Mouse (Mus musculus) cerebellum, postnatal 14 days (tissue): ENCODE measurements around the gene Rora.

Experiments used
- DNase-seq, 2 experiments: peaks; one replicate each; pipeline ENCODE4 v3.0.0; 2021; ENCODE audit warnings: mixed read lengths in 2 of 2

The Rora gene

GRCm38 (mm10) chr9:69367055-69367454 is 713.5 kb downstream of the Rora start:
- DNase-seq, result no peak

DNA sequence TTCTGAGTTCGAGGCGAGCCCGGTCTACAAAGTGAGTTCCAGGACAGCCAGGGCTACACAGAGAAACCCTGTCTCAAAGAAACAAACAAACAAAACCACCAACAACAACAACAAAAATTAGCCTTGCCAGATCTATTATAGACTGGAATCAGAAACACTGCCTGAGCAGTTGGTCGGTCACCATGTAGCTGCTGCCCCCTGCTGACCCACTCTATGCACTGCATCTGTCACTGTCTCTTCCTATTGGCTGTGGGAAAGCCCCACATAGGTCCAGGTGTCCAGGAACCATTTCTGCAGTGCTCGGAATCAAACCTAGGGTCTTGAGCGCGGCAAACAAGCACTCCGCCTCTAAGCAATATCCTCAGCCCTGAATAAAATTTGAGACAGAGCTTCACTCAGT is 714.5 kb downstream of the Rora start:
- DNase-seq, result peak; percentile 82 to 84

DNA sequence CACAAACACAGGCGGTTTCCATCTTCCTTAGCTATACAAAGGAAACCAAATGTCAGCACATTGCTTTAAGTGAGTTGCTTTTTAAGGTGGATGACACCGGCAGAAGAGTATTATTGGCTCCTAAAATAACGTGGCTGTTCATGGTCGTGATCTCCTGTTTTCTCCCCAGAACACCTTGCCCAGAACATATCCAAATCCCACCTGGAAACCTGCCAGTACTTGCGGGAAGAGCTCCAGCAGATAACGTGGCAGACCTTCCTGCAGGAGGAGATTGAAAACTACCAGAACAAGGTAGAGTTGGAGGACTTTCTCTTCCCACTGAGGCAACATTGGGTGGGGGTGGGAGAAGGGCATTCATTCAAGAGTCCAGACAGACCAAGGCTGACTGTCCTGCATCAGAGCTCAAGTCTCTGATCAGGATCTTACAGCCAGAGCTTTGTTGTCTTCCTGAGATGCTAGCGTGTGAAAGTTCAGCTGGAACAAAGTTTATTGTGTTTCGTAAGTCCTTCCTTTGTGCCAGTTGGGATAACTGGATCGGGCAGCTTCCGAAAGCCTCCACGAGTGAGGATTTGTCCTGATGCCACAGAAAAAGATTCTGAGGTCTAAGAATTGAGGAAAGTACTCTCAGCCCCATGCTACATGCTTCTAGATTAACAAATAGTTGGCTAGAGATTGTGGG is 717.6 kb downstream of the Rora start:
- peak; percentile 82 to 83 for DNase-seq

- DNase-seq, result no peak
Measured at GRCm38 (mm10) chr9:69372871-69373270, 719.3 kb downstream of the Rora start.

DNA sequence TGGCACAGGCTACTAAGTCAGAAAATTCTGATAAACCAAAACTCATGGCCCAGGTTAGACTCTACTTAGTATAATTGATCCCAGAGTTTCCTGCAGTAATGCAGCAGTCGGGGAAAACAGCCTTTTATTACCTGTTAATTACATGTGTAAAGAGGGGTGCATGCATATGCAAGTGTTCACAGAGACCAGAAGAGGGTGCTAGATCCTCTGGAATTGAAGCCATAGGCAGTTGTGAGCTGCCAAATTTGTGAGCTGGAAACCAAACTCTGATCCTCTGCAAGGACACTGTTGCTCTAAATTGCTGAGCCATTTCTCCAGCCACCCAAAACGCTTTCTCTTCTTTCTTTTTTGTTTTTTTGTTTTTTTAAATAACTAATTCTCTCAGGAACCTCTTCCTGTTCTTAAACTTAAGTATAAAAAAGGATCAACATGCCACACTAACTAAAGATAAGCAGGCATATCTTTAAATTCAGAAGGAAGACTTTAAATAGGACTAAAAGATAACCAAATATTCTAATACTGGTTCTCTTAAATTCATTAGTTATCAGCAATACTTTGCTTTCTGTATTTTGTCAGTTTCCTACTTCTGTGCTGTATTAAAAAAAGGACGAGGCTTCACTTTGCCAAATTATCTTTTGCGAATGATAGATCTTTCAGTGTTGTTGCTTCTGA is 723.5 kb downstream of the Rora start:
- DNase-seq, result no peak

DNA sequence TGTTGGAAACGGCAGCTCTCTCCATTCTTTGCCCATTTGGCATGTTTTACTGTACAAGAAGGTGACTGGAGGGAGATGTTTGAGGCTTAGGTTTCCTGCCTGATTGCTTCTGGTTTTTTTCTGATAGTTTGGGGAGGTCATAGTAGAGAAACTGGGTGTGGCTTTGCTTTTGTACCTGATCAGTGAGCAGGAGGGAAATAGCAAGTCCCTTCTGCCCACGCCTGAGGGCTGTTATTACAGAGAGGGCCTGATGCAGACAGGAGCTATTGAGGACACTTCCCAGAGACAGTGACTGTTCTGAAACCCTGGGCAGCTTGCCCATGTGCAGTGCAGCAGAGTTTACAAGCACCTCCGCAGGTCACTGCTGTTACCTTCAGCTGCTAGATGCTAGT is 724.1 kb downstream of the Rora start:
- DNase-seq, result no peak

DNA sequence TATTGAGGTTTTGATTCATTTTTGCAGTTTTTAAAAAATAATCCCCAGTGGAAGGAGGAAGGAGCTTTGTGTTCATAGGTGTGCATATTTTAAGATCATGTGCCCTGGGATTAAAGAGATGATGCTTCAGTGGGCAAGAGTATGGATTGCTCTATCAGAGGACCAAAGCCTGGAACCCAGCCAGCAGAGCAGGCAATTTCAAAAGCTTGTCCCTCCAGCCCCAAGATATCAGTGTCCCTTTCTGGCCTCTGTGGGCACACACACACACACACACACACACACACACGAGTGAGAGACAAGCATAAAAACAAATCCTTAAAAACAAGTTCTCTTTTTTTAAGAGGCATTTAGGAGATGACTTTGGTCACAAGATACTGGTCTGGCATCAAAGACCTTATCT is 727.0 kb downstream of the Rora start:
- peak in 1 of 2 experiments; percentile 45 for DNase-seq

GRCm38 (mm10) chr9:69381741-69382140 is 728.2 kb downstream of the Rora start:
- DNase-seq, result peak in 1 of 2 experiments; percentile 1

- no peak for DNase-seq
Measured at GRCm38 (mm10) chr9:69384475-69384874, 730.9 kb downstream of the Rora start.

GRCm38 (mm10) chr9:69384905-69385304 is 731.3 kb downstream of the Rora start:
- no peak for DNase-seq

DNA sequence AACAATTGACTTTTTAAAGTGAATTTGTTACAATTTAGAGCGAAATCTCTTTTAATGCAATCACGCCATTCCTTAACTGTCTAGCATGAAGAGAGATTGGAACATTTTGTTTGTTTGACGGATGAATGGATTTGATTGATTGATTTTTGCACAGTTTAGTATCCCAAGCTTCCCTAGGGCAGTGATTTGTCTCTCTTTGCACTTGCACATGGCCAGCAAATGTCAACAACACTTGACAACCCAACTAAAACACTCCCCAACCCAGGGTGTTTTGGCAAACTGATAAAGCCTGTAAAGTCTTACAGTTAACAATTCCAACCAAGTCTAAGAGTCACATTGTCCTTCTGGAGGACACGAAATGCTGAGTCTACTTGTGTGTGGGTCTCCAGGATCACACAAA is 733.7 kb downstream of the Rora start:
- no peak for DNase-seq

- peak; percentile 19 to 45 for DNase-seq
Measured at GRCm38 (mm10) chr9:69390631-69391030, 737.0 kb downstream of the Rora start.

DNA sequence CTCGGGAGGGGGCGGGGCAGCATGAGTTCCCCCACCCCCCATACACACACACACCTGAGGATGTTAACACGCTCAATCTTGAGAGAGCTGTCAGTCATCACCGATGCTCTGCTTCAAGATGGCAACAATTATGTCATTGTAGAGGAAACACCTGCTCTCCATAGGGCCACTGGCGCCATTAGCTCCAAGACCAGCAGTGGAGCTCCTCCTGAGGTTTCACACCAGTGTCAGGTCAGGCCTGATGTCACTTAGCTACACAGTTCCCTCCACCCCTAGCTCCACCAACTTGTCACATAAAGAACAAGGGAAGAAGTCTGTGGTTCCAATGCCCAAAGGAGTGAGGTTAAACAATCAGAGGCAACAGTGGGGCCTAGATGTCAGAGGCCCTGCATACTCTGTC is 740.6 kb downstream of the Rora start:
- no peak for DNase-seq

DNA sequence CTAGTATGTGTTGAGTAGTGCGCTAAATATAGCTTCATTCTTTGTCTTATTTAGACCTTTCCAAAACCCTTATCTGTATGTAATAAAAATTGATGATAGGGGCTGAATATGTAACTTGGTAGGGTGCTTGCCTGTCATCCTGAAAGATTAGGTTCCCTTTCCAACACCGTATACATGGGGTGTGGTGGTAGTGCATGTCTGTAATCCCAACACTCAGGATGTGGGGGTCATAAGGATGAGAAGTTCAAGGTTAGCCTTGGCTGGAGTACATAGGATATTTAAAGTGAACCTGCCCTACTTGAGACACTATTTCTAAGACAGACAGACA is 743.8 kb downstream of the Rora start:
- no peak for DNase-seq

DNA sequence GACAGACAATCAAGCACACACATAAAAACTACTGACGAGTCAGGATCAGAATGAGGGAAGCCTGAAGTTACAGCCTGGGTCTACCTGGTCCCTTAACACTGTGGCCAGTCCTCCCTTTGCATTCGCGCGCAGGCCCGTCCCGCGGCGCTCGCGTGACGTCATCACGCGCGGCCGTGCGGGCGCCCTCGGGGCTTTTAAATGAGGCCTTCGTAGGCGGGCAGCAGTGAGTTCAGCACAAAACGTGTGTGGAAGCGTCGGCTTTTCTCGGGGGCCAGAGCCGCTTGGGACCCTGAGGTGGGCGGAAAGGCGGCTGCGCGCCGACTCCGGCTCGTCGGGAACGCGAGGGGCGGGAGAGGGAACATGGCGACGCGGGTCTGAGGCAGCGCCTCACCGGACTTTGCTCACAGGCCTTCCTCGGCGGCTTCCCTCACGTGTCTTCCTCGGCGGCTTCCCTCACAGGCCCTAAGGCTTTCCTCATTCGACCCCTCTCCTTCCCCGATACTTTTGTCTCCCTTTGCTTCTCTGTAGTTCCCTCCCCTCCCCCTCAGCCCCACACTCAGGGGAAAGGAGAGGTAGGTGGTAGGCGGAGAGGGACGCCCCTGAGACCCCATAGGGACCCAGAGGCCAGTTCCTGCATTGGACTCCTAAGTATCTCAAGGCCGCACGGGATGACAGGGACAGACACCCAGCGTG is 744.3 kb downstream of the Rora start, which contains the start of gene Ice2:
TSS of gene Ice2 (plus strand) at position 147 of the 693 bp plus-strand sequence.
- DNase-seq, result peak; percentile 82 to 89

GRCm38 (mm10) chr9:69398453-69398850 is 744.9 kb downstream of the Rora start:
- no peak for DNase-seq

DNA sequence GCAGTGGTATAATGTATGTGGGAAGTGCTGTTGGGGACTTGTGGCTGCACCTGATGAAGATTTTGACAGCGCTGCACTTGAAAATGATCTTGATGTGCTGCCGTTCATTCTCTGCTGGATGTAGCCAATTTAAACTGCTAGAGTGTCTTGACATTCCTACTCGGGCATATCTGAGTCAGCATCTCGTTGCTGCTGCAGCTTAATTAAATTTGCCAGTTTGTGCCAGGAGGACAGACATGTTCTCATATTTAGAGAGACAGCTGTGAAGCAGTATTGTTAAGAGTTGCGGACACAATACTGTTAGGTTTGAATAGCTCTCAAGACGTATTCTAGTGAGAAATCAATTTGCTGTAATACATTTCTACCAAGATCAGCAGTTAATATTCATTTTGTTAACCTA is 751.1 kb downstream of the Rora start:
- no peak for DNase-seq

DNA sequence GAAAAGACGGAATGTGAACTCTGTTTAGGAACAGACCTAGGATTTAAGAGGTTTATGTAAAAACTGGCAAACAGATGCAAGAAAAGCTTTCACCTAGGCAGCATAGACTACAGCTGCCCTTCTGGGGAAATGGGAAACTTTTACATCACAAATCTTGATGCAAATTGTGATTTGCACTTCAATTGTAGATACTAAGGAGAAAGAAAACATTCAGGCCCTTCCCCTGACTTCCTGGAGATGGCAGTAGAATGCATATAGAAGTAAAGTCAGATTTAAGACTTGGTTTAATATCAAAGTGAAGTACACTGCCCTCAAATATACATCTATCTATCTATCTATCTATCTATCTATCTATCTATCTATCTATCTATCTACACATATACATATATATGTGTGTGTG is 765.9 kb downstream of the Rora start:
- no peak for DNase-seq

GRCm38 (mm10) chr9:69430531-69430930 is 776.9 kb downstream of the Rora start:
- no peak for DNase-seq

GRCm38 (mm10) chr9:69431863-69432555 is 778.4 kb downstream of the Rora start:
- DNase-seq, result no peak

DNA sequence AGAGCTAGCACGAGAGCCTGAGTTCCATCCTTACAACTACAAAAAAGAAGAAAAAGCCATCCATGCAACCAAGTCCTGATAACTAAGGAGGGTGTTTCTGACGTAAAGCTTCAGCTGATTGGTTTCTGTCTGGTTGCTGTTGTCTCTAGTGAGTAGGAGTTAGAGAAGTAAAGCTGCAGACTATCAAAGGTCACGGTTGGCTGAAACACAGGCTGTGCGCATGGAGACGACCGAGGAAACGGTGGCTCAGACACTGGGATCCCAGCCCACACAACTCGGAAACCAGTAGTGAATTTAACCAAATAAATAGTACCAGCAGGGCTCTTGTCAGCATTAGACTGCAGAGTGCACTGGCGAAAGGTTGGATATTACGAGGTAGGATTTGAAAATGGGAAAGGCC is 781.6 kb downstream of the Rora start:
- no peak for DNase-seq

GRCm38 (mm10) chr9:69435662-69436061 is 782.1 kb downstream of the Rora start:
- no peak for DNase-seq
